Mouse (Mus musculus): Measurements from ENCODE around the gene Znrd1. TPM values are rescaled to one million over a fixed set of nuclear protein-coding genes. Genes with fewer than 3 reads are reported as not detected.

The Znrd1 gene
- polyA plus RNA-seq (2017; shearing (Covaris generic)) = 146 TPM

DNA sequence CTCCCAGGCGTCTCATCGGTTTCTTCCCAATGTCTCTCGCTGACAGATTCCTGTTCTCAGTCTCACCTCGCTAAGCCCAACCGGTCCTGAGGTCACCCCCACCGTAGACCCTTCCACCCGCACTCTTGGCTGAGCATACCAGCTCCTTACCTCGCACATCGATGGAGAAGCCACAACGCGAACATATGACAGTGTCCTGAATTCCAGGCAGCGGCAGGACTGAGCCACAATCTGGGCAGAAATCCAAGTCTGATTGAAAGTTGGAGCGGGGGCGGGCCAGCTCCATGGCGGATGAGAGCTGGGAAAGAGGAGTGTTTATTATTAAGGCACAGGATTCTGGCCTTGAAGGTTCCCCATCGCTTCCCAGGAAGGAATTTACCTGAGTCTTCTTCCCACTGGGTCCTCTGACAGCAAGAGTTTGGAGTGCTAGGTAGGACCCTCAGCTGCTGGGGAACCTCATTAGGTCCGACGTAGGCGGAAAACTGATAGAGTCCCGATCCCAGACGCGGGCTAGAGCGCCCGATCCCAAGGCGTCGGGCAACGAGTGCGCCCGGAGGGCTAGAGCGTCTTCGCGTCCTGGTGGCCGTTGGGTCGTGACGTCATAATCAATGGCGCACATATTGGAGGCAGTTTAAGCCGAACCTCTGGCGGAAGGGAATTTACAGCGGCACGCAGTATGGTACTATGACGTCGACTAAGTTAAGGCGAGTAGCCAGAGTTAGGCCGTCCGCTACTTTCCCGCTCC lies at the start of gene Znrd1, which contains the start of gene Znrd1as:
Gene Znrd1 (minus strand): TSS at position 561 of the 745 bp plus-strand sequence.
Gene Znrd1as (plus strand): TSS at position 594 of the 745 bp plus-strand sequence.

DNA sequence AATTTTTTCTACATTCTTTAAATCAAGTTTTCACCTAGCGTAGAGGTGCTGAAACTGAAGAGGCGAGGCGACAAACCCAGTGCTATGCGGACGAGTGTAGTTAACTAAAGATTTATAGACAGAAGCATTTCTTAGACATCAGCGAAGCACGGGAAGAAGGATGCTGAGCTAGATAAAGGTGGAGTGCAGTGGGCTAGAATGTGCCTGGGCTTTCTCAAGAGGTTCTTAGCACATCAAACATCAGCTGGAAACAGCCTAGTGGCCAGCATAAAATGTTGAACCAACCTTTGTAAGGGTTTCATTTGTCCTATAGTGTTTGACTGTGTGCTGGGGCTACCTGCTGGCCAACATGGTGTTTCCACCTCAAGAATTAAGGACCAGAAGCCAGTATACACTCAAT lies 42.5 kb upstream of the Znrd1 start, which contains the start of gene Zfp57:
Gene Zfp57 (plus strand): TSS at position 301 of the 400 bp plus-strand sequence.

GRCm38 (mm10) chr17:36989437-36989836 lies 31.1 kb upstream of the Znrd1 start, which contains the start of gene H2-M5:
Gene H2-M5, minus strand, starts transcription at chr17:36989537.

GRCm38 (mm10) chr17:36981221-36981813 lies 23.0 kb upstream of the Znrd1 start, which contains the start of gene 2410137M14Rik:
Gene 2410137M14Rik, minus strand, starts transcription at chr17:36981237.

DNA sequence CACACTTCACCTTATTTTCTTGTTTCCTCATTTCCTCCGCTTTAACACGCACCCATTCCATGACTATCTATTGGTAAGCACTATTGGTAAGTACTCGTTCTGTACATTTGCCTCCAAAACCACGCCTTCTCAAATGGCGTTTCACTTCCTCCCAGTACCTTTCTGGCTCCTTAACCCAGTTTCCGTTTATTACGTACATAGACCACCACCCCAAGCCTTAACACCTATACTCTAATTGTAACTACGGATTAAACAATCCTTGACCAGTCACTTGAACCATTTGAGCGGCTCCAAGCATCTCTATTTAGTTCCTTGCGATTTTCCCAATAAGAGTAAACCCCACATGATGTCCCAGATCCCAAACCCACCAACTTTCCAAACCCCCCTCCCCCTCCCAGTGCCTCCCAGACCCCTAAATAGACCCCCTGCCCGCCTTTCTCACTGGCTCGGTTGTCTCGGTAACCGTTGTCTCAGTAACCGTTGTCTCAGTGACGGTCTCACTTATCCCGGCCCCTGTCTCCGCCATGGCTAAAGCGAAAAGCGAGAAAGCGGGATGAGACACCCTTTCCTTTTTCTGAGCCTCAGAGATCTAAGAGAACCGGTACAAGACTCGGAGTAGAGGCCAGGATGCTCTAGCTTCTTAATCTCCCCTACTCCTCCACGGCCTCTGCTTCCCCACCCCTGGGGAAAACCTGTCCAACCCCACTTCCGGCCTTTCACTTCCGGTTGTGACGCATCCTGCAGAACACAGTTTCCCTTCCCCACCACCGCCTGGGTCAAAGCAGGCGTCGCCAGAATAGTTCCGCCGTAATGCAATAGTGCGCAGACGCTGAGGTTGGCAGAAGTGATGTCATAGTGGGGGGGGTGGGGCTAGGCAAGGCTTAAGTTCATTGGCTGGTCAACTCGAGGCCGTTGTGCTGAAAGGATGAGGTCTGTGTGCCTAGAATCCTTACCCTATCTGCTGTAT lies 7.1 kb downstream of the Znrd1 start, which contains the start of gene Ppp1r11:
Gene Ppp1r11 (minus strand): TSS at position 761 of the 967 bp plus-strand sequence.

DNA sequence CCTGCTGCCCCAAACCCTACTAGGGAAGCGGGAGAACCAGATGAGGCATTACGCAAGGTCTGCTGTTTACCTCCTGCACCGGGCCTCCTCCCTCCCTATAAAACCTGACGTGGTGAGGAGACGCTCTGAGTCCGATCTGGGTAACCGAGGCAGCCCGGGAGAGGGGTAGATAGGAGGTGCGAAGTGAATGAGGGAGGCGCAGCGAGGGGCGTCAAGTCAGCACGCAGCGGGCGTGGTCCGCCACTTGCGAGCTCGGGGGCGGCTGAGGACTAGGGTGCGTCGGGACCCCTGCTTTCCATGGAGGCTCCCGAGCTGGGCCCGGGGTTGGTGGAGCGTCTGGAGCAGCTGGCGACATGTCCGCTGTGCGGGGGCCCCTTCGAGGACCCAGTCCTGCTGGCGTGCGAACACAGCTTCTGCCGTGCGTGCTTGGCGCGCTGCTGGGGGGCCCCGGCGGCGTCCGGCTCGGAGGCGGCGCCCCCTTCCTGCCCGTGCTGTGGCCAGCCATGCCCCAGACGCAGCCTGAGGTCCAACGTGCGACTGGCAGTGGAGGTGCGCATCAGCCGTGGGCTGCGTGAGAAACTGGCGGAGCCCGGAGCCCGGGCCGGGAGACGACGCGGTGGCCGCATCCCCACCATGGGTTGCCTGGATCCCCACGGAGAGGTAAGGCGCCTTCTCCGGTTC lies 15.4 kb downstream of the Znrd1 start, which contains the start of gene Rnf39:
Gene Rnf39 (plus strand): TSS at position 128 of the 681 bp plus-strand sequence.

Other genes starting within 250 kb of the Znrd1 start
- gene H2-M10.5, start 185.6 kb downstream of the Znrd1 start, polyA plus RNA-seq (2017; shearing (Covaris generic)) = not detected
- gene H2-M10.6, start 146.4 kb downstream of the Znrd1 start, polyA plus RNA-seq (2017; shearing (Covaris generic)) = not detected
- 139 TPM for gene Trim26, start 121.4 kb downstream of the Znrd1 start, polyA plus RNA-seq (2017; shearing (Covaris generic))
- gene Trim15, start 91.3 kb downstream of the Znrd1 start, polyA plus RNA-seq (2017; shearing (Covaris generic)) = not detected
- gene Trim10, start 89.0 kb downstream of the Znrd1 start, polyA plus RNA-seq (2017; shearing (Covaris generic)) = not detected
- gene Trim40, start 68.4 kb downstream of the Znrd1 start, polyA plus RNA-seq (2017; shearing (Covaris generic)) = not detected
- not detected for gene Trim31, start 60.4 kb downstream of the Znrd1 start, polyA plus RNA-seq (2017; shearing (Covaris generic))
- 2.3 TPM for gene Rnf39, start 15.6 kb downstream of the Znrd1 start, polyA plus RNA-seq (2017; shearing (Covaris generic))
- 312 TPM for gene Ppp1r11, start 6.8 kb downstream of the Znrd1 start, polyA plus RNA-seq (2017; shearing (Covaris generic))
- gene Znrd1as, start within 50 bp of the Znrd1 start, polyA plus RNA-seq (2017; shearing (Covaris generic)) = 2.4 TPM
- gene 2410137M14Rik, start 22.7 kb upstream of the Znrd1 start, polyA plus RNA-seq (2017; shearing (Covaris generic)) = not detected
- gene H2-M5, start 31.0 kb upstream of the Znrd1 start, polyA plus RNA-seq (2017; shearing (Covaris generic)) = 0.21 TPM
- not detected for gene Zfp57, start 42.6 kb upstream of the Znrd1 start, polyA plus RNA-seq (2017; shearing (Covaris generic))
- gene Mog, start 64.8 kb upstream of the Znrd1 start, polyA plus RNA-seq (2017; shearing (Covaris generic)) = not detected
- 12.6 TPM for gene Gabbr1, start 87.4 kb upstream of the Znrd1 start, polyA plus RNA-seq (2017; shearing (Covaris generic))
- gene Olfr90, start 129.9 kb upstream of the Znrd1 start, polyA plus RNA-seq (2017; shearing (Covaris generic)) = 0.17 TPM
- gene Olfr91, start 139.7 kb upstream of the Znrd1 start, polyA plus RNA-seq (2017; shearing (Covaris generic)) = not detected
- not detected for gene Olfr92, start 161.5 kb upstream of the Znrd1 start, polyA plus RNA-seq (2017; shearing (Covaris generic))
- not detected for gene Olfr93, start 202.9 kb upstream of the Znrd1 start, polyA plus RNA-seq (2017; shearing (Covaris generic))
- not detected for gene Ubd, start 235.3 kb upstream of the Znrd1 start, polyA plus RNA-seq (2017; shearing (Covaris generic))
- gene Olfr94, start 242.4 kb upstream of the Znrd1 start, polyA plus RNA-seq (2017; shearing (Covaris generic)) = not detected